Mouse (Mus musculus) bone marrow, adult 2 months (tissue): ENCODE results near the gene Shank3.

ENCODE experiments used
- CTCF ChIP-seq: fragments of 200-500 bp; IDR thresholded peaks from 2 replicates; pipeline ENCODE4 v1.5.1; 2011; ENCODE audit warnings: low read length, control low read depth; ENCODE audit not compliant: control insufficient read depth, insufficient read depth
- POLR2A ChIP-seq: fragments of 200-500 bp; IDR thresholded peaks from 2 replicates; pipeline ENCODE4 v1.6.1; 2011; ENCODE audit warnings: low read depth, mild to moderate bottlenecking, control low read depth, low read length, borderline replicate concordance; ENCODE audit not compliant: control insufficient read depth

DNA sequence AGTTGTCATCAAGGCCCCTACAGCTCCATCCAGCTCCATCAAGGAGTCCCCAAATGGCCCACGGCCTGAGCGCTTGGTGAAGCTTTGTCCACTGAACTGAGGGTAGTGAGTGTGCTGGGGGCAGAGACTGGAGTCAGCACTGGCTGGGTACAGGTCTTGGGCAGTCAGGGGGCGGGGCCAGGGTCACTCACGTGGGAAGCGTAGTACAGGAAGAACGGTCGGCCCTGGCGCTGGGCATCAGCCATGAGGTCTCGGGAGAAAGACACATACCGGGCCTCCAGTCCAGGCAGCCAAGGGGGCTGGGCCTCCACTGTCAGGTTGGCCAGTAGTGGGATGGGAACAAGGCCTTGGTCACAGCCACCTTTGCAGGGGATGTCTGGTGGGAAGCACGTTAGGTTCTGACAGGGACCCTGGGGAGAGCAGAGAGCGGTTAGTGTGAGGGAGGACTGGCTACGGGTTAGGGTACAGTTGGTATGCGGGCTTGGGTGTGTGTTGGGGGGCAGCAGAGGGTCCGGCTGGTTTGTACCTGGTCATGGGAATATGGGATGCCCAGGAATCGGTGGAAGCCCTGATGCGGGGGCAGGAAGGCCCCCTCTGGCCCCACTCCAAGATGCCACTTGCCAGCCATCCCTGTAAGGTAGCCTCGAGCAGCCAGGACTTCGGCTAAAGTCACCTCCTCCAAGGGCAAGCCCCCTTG lies 24.7 kb upstream of the Shank3 start:
- no peak for TF ChIP-seq CTCF
- TF ChIP-seq POLR2A = peak; percentile 16; the same call in 1 of the 2 replicates
